Mouse (Mus musculus): ENCODE measurements around the gene Sox4.

Gene Sox4

GRCm38 (mm10) chr13:28953581-28953991 lies at the start of gene Sox4:
TSS of gene Sox4 (minus strand) at chr13:28953713.
- peak; percentile 100 for DNase-seq

GRCm38 (mm10) chr13:28991899-28992664 lies 38.6 kb upstream of the Sox4 start:
- DNase-seq, result no peak

- no peak for DNase-seq
Observed at GRCm38 (mm10) chr13:28988751-28989703, 35.5 kb upstream of the Sox4 start.

GRCm38 (mm10) chr13:28980681-28981080 lies 27.2 kb upstream of the Sox4 start:
- DNase-seq, result peak; percentile 71

- DNase-seq, result no peak
Observed at GRCm38 (mm10) chr13:28975011-28975410, 21.5 kb upstream of the Sox4 start.

- no peak for DNase-seq
Observed at GRCm38 (mm10) chr13:28974597-28974996, 21.1 kb upstream of the Sox4 start.

GRCm38 (mm10) chr13:28960916-28961315 lies 7.4 kb upstream of the Sox4 start:
- DNase-seq, result peak; percentile 88

GRCm38 (mm10) chr13:28959458-28959978 lies 6.0 kb upstream of the Sox4 start:
- peak; percentile 98 for DNase-seq

- no peak for DNase-seq
Observed at GRCm38 (mm10) chr13:28959068-28959440, 5.5 kb upstream of the Sox4 start.

GRCm38 (mm10) chr13:28958211-28959067 lies 4.9 kb upstream of the Sox4 start:
- DNase-seq, result peak; percentile 98

GRCm38 (mm10) chr13:28957765-28958164 lies 4.3 kb upstream of the Sox4 start:
- peak; percentile 99 for DNase-seq

GRCm38 (mm10) chr13:28952576-28953571 lies 639 bp downstream of the Sox4 start:
- DNase-seq, result peak; percentile 95

GRCm38 (mm10) chr13:28951691-28952575 lies 1.6 kb downstream of the Sox4 start:
- DNase-seq, result peak; percentile 93

GRCm38 (mm10) chr13:28950623-28951491 lies 2.7 kb downstream of the Sox4 start:
- DNase-seq, result peak; percentile 96

- DNase-seq, result no peak
Observed at GRCm38 (mm10) chr13:28950266-28950622, 3.3 kb downstream of the Sox4 start.

GRCm38 (mm10) chr13:28949279-28949915 lies 4.1 kb downstream of the Sox4 start:
- peak; percentile 22 for DNase-seq

GRCm38 (mm10) chr13:28948541-28948940 lies 5.0 kb downstream of the Sox4 start:
- DNase-seq, result peak; percentile 91

- DNase-seq, result peak; percentile 79
Observed at GRCm38 (mm10) chr13:28947740-28948441, 5.6 kb downstream of the Sox4 start.

Data from heart, adult 11 months (tissue).